Mouse (Mus musculus): ENCODE data around the gene Tecr.

Gene Tecr

DNA sequence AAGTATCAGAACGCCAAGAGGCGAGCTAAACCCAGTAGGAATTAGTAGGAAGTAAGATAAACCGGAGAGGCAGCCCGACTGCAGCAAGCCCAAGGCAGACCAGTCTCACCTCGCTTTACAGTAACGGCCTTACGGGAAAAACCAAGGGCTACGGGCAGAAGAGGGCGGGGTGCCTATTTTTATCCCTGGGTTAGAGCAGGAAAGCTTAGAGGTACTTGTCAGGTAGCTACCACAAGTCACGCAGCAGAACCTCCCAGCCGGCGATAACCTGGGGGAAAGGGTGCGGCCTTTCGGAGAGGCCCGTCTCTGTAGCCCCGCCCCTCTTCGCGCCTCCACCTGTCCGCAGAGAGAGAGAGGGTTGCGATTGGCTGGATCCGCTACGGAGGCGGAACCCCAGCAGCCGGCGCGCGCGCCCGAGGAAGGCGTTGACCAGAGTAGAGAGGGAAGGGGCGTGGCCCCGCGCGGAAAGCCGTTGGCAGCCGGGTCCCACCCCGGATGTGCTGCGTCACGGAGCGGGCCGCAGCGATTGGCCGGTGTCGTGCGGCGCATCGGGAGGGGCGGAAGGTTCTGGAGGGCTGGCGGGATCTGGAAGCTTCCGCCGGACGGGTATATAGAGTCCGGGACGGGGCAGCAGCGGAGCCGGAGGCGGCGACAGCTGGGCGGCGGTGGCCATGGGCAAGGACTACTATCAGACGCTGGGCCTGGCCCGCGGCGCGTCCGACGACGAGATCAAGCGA, at the start of gene Tecr, which contains the start of gene Dnajb1:
TSS of gene Tecr (minus strand) at position 311 of the 737 bp plus-strand sequence.
TSS of gene Dnajb1 (plus strand) at position 533 of the 737 bp plus-strand sequence.
- DNase-seq (ENCODE audit: low read depth), result peak; percentile 100

DNA sequence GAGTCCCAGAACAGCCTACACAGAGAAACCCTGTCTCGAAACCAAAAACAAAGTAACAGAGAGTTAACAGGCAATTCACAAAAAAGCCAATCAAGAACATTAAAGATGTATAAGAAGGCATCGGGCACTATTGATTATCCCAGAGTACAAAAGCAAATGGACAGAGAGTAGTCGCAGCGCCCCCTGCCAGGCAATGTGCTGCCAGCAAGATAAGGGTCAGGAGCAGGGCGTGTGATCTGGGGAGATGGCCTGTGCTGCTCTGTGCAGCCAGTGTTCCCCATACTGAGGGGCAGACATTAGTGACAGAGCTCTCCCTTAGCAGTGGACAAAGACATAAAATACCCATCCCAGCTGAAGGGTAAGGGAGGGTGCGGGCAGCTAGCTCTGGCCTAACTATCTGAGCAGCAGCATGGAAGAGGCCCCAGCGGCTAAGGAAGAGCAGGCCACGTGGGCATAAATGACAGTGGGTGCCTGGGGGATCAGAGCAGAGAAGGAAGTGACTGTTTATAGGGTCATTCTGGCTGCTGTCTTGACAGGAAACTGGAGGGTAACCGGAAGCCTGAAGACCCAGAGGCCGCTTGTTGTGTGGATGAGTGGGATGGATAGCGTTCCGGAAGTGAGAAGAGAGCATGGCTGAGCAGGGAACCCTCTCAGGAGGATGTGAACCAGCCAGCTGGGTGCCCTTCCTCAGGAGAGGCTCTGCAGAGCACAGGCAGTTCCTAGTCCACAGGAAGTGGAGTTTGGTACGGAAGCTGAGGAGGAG, 48.9 kb upstream of the Tecr start:
- no peak for DNase-seq (ENCODE audit: low read depth)

DNA sequence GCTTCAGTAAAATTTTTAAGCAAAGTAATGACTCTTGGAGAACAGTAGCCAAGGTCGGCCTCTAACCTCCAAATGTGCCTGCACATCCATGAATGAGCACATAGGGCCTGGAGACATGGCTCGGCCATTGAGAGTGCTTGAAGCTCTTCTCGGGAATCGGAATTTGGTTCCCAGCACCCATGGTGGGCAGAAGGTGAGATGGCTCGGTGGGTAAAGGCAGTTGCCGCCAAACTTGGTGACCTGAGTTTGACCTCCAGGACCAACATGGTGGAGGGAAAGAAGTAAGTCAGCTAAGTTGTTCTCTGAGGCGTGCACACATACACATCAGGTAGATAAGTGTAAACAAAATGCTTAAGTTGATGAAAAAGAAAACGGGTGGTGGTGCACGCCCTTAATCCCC, 48.3 kb upstream of the Tecr start:
- no peak for DNase-seq (ENCODE audit: low read depth)

DNA sequence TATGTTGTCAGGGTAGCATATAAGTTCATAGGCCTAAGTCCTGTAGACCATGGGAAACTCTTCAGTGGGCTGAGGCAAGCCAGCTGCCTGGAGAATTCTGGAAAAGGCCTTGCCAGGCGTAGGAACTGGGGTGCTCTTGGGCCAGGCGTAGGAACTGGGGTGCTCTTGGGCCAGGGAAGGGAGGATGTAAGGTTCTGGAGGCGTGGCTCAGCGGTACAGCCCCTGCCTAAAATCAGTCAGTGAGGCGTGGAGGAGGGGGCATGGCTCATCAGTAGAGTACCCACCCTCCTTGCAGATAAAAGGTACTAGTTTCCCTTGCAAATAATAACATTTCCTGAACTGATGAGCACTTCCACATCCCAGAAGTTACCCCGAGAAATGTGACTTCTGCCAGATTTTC, 47.0 kb upstream of the Tecr start:
- DNase-seq (ENCODE audit: low read depth), result no peak

DNA sequence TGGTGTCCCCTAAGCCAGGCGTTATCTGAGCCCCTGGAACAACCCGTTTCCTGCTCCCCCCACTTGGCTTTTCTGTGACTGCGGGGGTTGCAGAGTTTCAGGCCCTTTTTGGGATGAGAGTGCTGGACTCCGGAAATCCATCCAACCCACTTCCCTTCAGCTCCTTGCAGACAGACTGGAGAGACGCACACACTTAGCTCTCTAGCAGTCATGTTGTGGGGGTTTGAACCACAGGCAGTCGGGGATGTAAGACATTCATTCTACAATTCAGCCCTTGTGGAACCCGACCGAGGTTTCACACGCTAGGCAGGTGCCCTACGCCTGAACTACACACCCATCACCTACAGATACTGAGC, 45.9 kb upstream of the Tecr start:
- DNase-seq (ENCODE audit: low read depth), result no peak

DNA sequence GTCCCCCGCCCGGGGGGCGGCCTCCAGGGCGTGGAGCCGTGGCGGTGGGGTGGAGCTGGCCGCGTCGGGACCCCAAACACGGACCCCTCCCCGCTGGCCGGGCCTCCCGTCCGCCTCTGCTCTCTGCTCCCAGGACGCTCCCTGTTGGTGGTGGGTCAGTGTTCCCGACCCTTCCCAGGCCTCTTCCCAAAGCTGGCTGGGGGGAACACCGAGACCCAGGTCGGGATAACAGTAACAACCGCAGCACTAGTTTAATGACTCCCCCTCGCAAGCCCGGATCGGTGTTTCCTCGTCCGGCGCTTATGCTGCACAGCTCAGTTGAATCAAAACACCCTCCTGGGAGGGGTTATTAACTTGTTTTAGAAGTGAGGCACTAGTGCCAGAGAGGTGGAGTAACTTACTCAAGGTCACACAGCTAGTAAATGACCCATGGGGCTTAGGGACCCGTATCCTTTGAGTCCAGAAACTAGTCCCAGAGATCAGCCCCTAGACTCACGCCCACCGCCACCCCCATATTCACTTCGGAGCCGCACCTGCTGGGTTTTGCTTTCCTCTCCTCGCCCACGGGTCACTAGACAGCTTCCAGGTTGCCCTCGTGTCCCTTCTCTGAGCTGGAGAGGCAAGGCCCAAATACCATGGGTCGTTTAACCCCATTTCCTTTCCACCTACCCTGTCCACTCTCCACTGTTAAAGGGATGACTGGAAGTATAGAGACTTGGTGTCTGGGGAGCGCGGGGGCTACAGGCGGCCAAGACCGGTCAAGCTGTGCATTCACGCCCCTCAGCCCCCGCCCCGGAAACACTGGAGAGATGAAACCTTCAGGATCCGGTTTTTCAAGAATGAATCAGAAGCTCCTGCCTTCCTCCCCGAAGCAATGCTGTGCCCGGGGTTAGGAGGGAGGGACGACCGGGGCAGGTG, 45.2 kb upstream of the Tecr start:
- DNase-seq (ENCODE audit: low read depth), result peak; percentile 54

DNA sequence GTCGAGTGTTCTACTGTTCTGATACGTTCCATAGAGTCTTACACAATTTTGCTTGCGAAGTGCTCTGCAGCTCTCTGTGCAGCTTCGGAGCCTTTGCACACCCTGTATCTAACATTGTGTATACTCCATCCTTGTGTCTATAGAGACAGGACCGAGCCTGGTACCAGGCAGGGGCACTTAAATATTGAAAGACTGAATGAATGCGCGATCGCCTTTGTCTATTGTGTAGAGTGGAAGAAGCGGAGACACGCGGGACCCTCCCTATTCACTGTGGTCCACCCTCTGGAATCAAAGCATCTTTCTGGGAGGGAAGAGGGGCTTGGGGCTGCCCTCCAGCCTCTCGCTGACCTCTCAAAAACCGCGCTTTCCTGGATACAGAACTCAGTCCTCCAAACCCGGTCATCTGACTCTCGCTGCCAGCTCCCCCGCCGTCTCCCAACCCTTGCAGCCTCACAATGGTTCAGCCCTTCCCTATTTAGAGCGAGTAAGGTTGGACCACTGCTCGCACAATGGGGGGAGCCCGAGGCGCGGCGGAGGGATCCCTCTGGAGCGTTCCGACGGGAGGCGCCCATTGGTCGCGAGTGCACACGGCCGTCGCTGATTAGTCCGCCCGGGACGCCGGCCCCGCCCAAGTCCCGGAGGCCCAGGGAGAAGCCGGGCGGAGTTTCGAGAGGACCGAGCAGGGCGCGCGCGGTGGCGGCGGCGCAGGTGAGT, 44.4 kb upstream of the Tecr start, which contains the start of gene Gipc1:
TSS of gene Gipc1 (plus strand) at position 648 of the 714 bp plus-strand sequence.
- DNase-seq (ENCODE audit: low read depth), result peak; percentile 98

DNA sequence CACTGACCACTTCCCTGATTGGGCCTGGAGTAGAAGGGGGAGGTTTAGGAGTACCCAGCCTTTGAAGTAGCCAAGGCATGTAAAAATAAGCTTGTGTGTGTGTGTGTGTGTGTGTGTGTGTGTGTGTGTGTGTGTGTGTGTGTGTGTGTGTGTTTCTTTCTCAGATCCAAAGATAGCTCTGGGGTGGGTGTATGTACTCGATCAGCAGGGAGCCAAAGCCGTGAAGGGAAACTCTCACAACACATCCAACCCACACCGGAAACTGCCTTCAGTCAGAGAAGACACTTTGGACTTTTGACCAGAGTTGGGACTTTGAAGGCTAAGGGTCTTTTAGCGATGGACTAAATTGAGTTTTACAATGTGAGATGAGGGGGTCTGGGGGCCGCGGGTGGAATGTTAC, 41.9 kb upstream of the Tecr start:
- no peak for DNase-seq (ENCODE audit: low read depth)

DNA sequence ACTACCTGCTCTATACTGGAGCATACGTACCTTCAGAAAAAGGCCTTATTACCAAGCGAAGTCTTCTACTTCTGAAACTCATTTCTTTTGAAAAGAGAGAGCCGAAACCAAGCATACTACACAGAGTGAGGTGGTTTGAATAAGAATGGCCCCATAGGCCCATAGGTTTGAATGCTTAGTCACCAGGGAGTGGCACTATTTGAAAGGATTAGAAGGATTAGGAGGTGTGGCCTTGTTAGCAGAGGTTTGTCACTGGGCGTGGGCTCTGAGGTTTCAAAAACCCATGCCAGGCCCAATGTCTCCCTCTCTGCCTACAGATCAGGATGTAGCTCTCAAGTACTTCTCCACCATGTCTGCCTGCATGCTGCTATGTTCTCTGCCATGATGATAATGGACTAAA, 40.3 kb upstream of the Tecr start:
- DNase-seq (ENCODE audit: low read depth), result no peak

DNA sequence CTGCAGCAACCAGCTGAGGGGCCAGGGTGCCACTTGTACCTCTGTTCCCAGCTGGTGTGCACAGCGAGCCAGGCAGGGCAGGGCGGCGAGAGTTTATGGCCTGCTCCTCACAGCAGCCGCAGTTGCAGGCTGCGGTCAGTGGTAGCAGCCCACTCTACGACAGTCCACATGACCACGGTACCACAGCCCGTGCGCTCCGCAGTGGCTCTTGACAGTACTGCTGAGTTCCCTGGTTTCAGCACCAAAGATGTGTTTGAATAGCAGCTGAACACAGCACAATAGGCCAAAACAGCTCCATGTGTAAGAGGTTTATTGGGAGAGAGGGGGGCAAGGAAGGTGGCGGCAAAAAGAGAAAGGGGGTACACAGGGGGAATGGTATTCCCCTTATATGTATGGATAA, 39.7 kb upstream of the Tecr start:
- DNase-seq (ENCODE audit: low read depth), result no peak

DNA sequence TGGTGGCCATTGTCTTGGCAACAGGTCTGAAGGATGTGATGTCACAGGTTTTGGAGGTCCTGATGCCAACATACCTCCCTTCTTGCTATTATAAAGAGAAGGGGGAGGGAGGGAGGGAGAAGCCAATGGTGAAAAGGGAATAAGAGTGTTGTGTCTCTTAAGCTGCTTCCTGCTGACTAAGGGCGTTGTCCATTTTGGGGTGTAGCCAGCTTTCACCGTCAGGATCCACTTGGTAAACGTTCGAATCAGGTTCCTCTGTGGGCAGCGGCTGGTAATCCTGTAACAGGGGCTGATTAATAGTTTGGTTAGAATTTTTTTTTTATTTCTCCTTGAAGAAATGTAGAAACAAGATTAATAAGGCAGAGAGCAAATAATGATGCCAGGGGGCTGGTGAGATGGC, 31.9 kb upstream of the Tecr start:
- no peak for DNase-seq (ENCODE audit: low read depth)

DNA sequence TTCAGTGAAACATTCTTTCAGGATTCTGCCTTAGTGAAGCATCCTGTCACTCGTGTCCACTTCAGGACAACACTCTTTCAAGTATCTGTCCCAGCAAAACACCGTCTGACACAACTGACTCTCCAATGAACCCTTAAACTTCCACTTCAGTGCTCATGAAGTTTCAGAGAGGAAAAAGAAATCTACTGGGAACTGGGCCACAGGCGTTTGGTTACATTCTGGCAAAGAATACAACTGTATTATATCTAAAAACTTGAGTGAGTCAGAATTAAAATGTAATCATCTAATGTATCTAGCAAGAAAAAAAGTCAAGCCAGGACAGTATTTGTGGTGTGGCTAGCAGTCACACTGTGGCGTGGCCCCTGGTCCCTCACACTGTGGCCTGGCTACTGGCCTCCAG, 31.1 kb upstream of the Tecr start:
- DNase-seq (ENCODE audit: low read depth), result peak; percentile 80

DNA sequence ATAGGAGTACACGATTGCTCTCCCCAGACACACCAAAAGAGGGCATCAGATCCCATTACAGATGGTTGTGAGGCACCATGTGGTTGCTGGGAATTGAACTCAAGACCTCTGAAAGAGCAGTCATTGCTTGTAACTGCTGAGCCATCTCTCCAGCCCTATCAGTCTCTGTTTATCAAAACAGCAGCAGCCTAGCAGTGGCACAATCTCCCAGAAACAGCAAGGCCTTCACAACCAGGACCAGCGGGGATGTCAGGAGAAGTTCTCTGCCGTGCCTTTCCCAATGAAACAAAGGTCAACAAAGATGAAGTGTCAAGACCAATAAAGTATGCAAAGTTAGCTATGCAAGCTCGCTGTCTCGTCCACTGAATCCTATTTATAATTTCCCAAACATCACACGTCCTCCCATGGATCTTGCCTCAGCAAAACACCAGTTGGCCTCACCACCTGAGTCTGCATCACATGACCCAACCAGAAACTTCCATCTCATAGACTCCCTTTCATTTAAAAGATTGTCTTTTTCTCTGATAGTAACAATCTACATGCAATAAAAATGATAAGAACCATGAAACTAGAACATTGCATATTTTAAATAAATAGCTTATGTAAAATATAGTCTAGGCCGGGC, 24.4 kb upstream of the Tecr start:
- no peak for DNase-seq (ENCODE audit: low read depth)

DNA sequence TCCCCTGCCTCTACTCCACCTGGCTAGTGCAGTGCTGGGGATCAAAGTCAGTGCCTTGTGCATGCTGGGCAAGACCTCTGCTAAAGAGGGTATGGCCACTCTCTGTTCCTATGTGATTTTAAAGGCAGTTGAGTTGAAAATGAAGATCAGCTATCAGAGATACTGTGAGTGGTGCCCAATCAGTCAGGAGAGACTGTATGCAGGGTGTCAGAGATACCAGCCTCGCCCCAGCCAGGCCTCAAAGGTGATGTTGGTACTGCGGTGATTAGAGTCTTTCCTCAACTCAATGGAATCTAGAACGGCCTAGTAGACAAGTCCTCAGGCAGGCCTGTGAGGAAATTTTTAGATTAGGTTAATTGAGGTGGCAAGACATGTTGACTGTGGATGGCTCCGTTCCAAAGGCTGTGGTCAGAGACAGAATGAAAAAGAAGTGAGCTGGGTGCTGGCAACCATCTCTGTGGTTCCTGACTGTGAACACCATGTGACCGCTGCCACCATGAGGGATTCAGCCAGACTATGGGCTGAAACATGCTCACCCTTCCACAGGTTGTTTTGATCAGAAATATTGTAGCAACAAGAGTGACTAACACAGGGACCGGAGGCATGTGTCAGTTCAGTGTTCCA, 18.0 kb upstream of the Tecr start:
- peak; percentile 38 for DNase-seq (ENCODE audit: low read depth)

DNA sequence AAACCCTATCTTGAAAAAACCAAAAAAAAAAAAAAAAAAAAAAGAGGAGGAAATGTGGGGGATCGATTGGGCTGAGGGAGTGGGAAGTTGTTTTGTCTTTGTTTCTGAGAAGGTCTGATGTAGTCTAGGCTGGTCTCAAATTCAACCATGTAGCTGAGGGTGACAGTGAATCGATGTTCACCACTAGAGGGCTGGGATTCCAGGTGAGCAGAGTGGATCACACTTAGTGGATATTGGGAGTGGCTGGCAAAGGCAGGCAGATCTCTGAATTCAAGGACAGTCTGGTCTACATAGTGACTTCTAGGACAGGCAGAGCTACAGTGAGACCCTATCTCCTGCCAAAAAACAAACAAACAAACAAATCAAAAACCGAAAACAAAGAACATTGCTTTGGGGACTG, 17.0 kb upstream of the Tecr start:
- DNase-seq (ENCODE audit: low read depth), result peak; percentile 53

DNA sequence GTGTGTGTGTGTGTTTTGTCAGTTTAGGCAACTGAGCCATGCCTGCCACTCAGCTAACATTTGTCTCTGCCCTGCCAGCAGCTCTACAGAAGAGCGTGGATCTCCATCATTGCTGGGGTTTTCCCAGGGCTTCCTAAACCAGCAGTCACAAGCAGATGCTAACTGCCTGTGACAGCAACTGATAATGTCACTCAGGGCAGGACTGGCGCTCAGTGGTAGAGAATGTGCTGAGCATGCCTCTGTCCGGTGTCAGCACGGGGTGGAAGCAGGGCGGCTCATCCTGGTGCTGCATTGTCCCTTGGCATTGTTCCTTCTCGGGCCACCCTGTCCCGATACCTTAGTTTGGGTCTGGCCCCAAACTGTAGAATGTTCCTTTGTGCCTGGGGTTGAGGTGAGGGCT, 15.8 kb upstream of the Tecr start:
- no peak for DNase-seq (ENCODE audit: low read depth)

DNA sequence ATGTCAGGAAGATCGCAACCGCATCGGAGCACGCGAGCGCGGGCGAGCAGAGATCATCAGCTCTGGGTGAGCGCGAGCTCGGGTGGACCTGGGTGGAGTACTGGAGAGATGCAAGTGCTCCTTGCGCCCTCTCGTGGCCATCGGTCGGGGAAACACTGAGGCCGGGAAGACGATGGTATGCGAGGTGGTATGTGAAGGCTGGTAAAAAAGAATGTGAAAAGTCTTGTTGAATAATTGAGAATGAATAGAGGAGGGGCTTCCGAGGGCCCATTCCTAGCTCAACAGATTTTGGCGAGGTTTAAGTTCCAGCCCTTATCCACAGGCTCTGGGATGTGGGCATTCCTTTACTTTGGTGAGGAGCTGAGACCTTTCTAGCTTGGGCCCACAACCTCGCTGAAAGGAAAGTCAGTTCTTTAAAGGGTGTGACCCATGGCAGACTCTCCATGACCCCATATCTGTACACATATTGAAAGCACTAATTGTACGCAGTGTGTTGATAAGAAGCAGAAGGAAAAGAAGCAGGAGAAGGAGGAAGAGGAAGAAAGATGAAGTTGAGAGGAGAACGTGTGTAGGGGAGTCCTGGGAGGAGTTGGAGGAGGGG, 14.7 kb upstream of the Tecr start:
- peak; percentile 93 for DNase-seq (ENCODE audit: low read depth)

DNA sequence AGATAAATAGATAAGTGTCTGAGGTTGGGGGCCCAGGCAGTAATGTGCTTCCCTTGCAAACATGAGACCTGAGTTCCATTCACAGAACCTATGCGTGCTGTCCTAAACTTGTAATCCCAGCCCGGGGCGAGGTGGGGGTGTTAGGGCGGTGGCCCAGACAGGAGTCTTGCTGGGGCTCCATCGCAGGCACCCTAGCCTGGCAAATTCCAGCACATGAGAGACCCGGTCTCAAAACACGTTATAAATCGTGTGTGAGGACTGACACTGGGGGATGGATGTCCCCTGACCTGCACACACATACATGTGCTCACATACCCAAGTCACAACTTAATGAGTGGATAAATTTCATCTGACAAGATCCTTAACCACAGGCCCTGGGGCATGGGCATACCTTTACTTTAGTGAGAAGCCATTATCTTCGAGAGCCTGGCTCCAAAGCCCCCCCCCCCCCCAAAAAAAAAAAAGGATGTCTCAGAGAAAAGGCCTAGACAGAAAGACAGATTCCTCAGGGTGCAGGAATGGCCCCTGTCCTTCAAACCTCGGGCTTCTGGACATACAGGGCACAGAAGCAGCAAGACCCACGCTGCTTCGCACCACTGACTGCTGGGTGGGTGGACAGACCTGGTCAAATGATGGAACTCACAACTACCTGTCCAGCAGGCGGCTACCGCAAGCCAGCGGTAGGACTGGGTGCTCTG, 14.1 kb upstream of the Tecr start:
- DNase-seq (ENCODE audit: low read depth), result no peak

DNA sequence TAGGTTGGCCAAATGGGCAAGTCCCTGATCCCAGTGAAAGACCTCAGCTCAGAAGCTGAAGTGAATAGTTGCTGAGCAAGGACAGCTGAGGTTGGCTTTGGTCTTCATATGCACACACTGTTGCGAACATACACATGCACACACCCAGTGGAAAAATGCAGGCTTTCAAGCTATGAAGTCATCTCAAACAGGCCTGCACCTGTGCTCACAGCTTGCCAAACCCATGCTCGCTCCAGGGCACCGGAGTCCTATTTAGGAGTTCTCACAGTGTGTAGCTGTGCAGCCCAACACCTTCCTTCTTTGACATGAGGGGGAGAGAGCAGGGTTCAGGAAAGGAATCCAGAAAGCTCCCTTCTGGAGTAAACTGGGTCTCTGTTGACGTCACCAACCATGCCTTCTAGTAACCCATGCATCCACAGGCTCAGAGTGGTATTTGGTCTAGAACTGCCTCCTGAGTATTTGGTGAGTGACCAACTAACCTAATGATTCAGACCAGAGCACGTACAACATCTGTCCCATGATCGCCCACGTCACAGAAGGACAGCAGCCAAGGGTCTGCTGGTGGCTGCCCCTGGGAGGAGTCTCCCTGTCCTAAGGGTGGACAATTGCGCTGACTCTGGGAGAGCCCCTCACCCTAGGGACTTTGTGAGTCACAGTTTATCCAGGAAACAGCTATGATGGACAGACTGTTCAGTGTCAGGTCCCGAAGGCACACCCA, 12.0 kb upstream of the Tecr start:
- DNase-seq (ENCODE audit: low read depth), result peak; percentile 49

All from NIH3T3 (cell line).